Mouse (Mus musculus): ENCODE measurements around the gene Ilf2.

Ilf2 gene

DNA sequence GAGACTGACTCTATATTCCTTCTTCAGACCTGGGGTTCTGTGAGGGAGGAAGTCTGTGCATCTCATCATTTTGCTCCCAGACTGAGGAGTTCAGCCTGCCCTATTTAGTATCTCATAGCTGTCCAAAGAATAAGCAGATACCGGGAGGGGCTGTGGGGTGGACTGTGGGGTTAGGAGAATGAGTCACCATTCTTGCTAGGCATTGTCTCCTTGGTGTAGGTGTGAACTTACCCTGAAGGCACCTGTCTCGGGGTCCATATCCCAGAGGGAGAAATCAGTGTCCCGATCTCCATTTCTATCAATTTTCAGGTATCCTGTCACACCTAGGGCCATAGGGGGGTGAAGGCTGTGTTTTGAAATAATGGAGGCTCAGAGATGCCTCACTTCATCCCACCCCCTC lies 14.0 kb upstream of the Ilf2 start:
- in situ Hi-C loops (cut with MboI, MseI) = loop anchor here in 1 of 2 experiments (5.0 kb wide), 1 partner anchor 45 kb away; no protein-coding TSS in a partner anchor

DNA sequence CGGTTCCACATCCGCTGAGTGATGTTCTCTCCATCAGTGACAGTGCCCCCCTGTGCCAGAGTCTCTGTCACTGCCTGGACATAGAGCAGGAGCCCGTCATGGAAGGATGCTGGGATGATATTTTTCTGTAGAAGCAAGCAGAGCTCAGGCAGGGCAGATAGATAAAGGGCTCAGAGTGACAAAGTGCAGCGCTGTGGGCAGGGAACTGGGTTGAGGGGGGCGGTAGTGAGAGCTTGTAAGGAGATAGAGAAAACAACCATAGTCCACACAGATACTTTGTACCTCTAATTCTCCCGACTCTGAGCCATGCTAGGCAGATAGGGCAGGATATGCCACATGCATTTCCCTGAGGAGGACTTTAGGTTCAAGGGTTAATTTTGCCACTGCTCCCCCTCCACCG lies 13.3 kb upstream of the Ilf2 start:
- in situ Hi-C loops (cut with MboI, MseI) = loop anchor here in 1 of 2 experiments (5.0 kb wide), 1 partner anchor 45 kb away; no protein-coding TSS in a partner anchor

DNA sequence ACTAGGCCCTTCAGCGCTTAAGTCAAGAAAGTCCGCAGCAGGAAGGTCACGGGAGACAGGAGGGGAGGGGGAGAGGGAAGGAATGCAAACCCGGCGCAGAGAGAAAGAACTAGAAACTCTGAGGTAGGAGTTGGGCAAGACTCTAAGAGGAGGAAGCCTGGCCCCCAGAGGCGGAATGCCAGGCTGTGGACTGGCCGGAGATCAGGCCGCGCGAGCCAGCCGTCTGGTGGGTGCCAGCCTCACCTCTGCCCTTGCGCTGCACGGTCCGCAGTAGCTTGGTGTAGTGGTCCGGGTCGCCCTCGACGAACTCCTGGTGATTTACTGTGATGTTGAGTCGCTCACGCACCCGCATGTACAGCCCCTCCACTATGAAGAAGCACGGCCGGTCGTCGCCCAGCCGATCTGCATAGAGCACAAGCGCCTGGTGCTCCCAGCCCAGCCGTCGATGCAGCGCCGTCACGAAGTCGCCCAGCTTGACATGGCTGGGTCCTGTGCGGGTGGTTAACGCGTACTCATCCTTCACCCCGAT lies 11.3 kb upstream of the Ilf2 start:
- in situ Hi-C loops (cut with MboI, MseI) = loop anchor here (5.0 kb wide), 1 partner anchor 47 kb away; no protein-coding TSS in a partner anchor

DNA sequence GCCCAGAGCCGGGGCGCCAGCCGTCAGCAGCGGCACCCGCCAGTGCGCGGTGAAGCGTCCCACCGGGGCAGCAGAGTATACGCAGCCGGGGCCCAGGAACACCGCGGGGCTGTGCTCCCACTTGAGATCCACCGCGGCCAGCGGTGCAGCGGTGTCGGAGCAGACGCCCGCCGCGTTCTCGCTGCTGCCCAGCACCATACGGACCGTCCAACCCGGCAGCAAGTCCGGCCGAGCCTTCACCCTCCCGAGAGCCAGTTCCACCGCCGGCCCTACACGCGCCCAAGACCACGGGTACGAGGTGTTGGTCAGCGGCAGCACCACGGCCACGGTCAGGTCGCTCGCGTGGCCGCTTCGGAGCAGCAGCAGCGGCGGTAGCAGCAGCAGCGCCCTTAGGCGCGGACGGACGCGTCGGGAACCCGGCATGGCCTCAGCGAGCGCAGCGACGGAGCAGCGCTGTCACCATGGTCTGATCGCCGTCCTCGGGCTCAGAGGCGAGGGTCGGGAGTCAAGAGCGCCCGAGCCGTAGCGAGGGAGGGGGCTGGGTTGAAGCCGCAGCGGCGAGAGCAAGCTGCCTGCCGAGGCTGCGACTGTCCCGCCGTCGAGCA lies 10.7 kb upstream of the Ilf2 start:
- in situ Hi-C loops (cut with MboI, MseI) = loop anchor here in 1 of 2 experiments (5.0 kb wide), 1 partner anchor 48 kb away; no protein-coding TSS in a partner anchor

DNA sequence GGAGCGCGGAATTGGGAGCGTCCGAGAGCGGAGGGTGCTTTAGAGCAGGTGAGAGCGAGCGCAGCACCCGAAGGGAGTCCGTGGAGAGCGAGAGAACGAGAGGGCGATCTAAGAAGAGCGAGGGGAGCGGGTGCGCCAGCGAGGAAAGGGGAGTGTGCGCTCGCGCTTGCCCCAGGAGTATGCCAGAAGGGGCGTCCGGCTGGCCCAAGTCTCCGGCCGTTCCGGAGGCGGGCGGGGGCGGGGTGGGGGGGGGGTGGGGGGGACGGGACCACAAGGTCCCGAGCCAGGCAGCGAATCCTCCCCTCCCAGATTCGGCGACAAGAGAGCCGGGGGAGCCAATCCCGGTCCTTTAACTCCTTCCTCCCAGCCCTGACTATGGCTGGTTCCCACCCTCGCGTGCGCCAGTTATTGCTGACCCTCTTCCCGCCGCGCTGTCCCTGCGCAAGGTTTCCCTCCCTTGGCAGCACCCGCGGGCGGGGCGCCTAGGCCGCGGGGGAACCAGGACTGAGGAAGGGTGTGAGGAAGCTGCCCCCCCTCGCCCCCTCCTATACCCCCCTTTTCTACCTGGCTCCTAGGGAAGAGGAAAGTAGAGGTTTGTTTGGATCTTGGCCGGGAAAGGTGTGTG lies 10.1 kb upstream of the Ilf2 start, which contains the start of gene Npr1:
Npr1 (minus strand) TSS at position 181 of the 625 bp plus-strand sequence.
- in situ Hi-C loops (cut with MboI, MseI) = loop anchor here in 1 of 2 experiments (5.0 kb wide), 1 partner anchor 48 kb away; no protein-coding TSS in a partner anchor

DNA sequence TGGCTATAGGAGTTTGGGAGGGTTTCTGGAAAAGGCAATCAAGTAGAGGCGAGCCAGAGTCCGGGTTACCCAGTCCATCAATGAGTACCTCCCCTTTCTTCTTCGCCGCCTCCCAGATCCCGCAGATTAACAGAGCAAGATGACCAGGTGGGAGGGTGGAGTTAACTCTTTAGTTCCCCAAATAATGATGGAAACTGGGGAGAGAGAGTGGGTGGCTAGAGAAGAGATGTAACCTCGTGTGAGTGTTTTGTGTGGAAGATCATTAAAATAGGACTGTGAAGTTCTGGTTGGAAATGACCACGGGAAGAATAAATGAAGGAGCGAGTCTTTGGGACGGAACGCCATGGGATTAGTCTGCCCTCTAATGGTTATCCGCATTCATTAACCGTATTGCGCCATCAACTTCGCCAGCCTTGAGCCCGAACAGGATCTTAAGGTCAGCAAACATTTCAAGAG lies 9.6 kb upstream of the Ilf2 start:
- in situ Hi-C loops (cut with MboI, MseI) = loop anchor here in 1 of 2 experiments (5.0 kb wide), 1 partner anchor 49 kb away; no protein-coding TSS in a partner anchor

DNA sequence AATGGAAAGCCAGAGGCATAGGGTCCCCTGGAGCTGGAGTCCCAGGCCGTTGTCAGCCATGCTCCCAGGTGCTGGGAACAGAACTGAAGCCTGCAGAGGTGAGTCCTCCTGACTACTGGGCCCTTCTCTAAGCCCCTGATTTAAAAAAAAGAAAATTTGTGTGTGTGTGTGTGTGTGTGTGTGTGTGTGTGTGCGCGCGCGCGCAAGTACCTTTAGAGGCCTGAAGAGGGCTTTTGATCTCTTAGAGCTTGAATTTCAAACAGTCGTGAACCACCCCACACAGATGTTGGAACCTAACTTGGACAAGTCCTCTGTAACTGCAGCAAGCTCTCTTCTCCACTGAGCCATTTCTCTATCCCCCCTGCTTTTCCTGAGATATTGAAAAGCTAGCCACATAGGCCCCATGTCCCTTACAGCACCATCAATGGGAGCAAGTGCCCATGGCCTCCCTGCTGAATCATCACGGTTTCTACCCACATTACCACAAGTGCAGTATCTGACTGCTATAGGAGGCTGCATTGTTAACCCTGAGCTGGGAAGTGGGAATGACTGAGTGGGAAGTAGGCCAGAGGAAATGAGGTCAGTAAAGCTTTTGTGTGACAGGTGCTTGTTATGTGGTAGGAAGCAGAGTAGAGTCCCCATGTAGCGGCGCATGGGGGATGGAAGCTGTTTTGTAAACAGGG lies 8.2 kb upstream of the Ilf2 start:
- in situ Hi-C loops (cut with MboI, MseI) = loop anchor here in 1 of 2 experiments (5.0 kb wide), 1 partner anchor 50 kb away; no protein-coding TSS in a partner anchor

DNA sequence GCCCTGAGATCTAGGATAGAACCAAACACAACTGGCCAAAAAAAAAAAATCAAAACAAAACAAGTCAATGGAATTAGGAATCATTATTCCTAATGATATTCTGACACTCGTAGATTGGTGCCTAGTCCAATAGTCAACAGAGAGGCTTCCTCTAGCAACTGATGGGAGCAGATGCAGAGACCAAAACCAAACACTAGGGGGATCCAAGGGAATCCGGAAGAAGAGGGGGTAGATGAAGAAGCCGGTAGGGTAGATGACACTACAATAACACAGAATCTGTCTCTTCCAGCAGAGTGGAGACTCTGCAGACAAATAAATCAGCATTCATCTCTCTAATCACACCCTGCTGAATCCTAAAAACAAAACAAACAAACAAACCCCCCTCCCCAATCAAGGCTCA lies 3.7 kb upstream of the Ilf2 start:
- in situ Hi-C loops (cut with MboI, MseI) = no loop called here

DNA sequence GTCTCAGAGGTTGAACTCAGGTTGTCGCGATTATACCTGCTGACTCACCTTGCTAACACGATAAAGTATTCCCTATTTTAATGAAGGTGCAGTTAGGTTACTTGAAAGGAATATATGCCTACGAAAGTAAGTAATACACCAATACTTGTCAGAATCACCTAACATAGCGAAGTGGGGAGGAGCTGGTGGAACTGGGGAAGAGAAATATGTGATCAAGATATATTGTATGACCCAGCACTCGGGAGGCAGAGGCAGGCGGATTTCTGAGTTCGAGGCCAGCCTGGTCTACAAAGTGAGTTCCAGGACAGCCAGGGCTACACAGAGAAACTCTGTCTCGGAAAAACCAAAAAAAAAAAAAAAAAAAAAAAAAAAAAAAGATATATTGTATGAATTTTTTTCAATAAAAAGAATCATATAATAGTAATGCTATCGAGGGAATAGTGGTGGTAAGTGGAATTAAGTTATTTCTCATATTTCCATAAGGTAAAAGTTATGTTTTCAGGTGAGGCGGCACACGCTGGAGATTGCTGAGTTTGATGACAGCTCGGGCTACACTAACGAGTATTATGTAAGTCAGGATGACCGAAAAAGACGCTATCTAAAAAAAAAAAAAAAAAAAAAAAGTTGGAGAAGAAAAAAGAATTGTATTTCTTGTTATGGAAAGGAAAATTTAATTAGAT lies 635 bp upstream of the Ilf2 start:
- in situ Hi-C loops (cut with MboI, MseI) = loop anchor here in 1 of 2 experiments (25.0 kb wide), 1 partner anchor 1788 kb away; the partner anchor contains the start of gene Khdc4

DNA sequence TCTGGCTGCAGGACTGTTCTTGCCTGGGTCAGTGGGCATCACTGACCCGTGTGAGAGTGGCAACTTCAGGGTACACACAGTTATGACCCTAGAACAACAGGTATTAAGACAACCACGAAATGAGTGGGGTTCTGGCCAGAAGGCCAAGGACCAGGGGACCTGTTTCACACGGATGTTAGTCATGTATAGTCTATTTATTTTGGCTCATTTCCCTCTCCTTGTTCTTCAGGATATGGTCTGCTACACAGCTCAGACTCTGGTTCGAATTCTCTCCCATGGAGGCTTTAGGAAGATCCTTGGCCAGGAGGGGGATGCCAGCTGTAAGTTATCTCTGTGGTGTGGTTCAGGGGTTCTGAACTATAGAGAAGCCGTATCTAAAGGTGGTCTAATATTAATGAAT lies 11.1 kb downstream of the Ilf2 start:
- in situ Hi-C loops (cut with MboI, MseI) = loop anchor here in 1 of 2 experiments (25.0 kb wide), 1 partner anchor 1800 kb away; the partner anchor contains the start of gene Khdc4

DNA sequence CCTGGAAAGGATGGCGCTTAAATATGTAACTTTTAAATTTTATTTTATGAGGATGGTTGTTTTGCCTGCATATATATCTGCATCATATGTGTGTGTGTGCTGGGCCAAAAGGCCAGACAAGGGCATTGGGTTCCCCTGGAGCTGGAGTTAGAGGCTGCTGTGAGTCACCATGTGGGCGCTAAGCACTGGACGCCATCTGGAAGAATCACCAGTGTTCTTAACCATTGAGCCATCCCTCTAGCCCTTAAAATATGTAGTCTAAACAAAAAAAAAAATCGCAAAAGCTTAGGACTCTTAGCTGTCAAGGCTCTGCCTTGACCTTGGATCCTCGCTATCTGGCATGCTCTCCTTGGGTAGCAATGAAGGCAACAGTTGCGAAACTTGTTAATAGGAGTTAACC lies 12.7 kb downstream of the Ilf2 start:
- in situ Hi-C loops (cut with MboI, MseI) = loop anchor here in 1 of 2 experiments (25.0 kb wide), 1 partner anchor 1801 kb away; the partner anchor contains the start of gene Khdc4

DNA sequence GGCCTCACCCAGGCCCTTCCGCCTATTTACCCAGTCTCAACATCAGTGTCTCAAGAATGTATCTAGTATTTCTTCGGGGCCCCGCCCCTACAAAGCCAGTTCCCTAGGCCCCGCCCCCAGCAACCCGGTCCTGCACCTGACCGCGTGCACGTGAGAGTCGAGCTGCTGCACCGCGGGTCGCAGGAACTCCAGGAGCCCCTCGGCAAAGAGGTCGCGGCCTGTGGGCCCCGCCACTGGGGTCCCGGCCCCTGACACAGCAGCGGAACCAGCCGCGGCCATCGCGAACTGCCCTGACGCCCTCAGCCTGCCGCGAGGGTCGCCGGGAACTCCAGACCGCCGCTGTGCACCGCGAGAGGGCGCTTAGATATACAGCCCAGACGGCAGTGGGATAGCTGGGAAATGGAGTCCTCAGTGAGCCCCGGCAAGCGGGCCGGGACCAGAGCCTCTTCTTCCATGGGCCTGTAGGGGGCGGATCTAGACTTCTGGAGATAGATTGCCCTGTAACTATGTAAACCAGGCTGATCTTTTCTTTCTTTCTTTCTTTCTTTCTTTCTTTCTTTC lies 14.8 kb downstream of the Ilf2 start, which contains the start of gene Snapin:
Snapin (minus strand) TSS at position 338 of the 561 bp plus-strand sequence.
- in situ Hi-C loops (cut with MboI, MseI) = loop anchor here (5.0 to 25.0 kb wide), 3 partner anchors 97 to 1803 kb away; partner anchors contain the start of gene Khdc4 (in 1 of the 2)

DNA sequence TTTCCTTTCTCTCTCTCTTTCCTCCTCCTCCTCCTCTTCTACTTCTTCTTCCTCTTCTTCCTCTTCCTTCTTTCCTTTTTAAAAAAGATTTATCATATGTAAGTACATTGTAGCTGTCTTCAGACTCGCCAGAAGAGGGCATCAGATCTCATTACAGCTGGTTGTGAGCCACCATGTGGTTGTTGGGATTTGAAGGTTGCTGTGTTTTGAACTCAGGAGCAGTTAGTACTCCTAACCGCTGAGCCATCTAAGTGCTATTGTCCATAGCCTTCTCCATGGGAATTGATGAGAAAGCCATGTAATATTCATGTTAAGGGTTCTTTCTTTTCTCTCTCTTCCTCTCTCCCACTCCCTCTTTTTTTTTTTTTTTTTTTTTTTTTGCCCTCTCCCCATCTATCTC lies 15.4 kb downstream of the Ilf2 start:
- in situ Hi-C loops (cut with MboI, MseI) = loop anchor here (5.0 to 25.0 kb wide), 3 partner anchors 96 to 1804 kb away; partner anchors contain the start of gene Khdc4 (in 1 of the 2)

DNA sequence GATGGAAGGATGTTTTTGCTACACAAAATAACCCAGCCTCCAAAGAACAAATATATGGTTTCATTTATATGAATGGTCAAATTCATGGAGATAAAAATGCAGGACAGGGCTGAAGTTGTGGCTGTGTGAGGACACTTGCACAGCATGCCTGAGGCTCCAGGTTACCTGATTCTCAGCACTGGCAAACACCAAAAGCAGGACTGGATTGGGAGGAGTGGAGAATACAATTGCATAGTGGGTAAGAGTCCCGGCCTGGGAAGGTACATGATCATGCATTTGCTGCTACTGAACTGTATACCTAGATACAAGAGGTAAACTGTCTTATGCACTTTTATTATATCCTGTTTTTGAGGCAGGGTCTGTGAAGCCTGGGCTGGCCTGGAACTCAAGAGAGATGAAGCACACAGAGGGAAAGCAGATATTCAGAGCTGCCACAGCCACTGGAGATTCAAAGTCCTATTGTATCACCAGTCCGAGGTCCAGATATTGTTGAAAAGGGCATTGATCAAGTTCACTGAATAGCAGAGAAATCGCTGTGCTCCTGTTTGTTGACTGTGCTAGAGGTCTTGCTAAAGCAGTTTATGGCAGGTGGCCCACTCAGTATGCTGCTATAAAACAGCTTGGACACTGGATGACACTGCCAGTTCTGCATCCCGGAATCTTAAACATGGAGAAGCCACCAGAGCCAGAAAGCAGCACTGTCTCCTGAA lies 18.1 kb downstream of the Ilf2 start:
- in situ Hi-C loops (cut with MboI, MseI) = loop anchor here (5.0 to 25.0 kb wide), 3 partner anchors 93 to 1807 kb away; partner anchors contain the start of gene Khdc4 (in 1 of the 2)

DNA sequence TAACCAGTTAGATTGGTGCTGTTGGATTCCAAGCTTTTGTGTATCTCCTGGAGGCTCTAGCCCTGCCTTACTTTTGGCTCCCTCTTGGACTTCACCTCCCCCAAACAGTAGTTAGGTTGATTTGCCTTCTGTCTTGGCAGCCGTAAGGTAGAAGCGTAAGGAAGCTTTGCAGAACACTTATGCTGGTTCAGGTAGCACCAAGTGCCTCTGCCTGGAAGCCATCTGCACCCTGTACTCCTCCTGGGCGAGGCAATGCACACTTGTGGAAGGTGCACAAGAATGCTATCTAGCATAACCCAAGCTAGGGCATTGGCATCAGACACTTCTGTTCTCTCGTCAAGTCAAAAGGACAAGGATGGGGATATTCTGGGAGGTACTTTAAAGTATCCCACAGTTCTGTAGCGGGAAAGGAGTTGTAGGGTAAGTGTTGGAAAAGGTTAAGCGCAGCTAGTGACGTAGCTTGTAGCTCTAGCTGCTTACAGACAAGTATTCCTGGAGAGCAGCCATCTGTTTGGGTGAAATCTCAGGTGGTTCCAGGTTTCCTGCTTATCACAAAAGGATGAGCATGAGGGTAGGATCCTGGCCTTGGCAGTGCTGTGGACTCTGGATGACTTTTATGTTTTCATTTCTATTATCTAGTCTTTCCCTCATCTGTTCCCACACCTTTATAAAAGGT lies 20.1 kb downstream of the Ilf2 start:
- in situ Hi-C loops (cut with MboI, MseI) = loop anchor here in 1 of 2 experiments (10.0 to 25.0 kb wide), 2 partner anchors 1591 to 1809 kb away; partner anchors contain the start of gene Khdc4

DNA sequence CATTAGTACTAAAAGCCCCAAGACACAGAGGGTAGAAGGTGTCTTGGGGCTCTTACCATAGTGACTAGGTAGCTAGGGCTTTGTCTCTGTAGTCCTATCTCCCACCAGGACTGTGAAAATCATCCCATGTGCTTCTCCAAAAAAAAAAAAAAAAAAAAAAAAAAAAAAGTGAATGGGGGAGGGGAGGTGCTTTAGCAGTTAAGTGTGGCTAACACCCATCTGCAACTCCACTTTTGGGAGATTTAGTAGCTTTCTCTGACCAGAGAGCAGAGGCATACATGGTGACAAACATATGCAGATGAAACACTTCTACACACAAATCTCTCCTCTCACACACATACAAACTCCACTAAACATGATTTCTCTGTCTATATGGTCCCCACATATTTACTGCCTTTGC lies 21.7 kb downstream of the Ilf2 start:
- in situ Hi-C loops (cut with MboI, MseI) = loop anchor here in 1 of 2 experiments (10.0 to 25.0 kb wide), 2 partner anchors 1593 to 1810 kb away; partner anchors contain the start of gene Khdc4

DNA sequence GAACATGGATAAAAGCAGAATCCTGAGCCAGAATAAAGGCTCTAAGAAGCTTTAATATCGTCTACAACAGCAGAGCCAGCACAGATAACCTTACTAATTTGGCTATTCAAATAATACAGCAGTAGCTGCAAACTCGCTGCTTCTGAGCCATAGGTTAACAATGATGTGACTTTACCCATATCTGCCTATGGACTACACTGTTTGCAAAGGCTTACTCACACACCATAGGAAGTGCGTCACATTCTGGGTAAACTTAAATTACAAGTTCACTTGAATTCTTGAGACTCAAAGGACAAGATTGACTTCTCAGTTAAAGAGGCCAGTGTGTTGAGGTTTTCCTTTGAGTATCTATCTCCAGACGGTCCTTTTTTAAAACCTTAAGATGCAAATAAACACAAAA lies 27.5 kb downstream of the Ilf2 start:
- in situ Hi-C loops (cut with MboI, MseI) = no loop called here

DNA sequence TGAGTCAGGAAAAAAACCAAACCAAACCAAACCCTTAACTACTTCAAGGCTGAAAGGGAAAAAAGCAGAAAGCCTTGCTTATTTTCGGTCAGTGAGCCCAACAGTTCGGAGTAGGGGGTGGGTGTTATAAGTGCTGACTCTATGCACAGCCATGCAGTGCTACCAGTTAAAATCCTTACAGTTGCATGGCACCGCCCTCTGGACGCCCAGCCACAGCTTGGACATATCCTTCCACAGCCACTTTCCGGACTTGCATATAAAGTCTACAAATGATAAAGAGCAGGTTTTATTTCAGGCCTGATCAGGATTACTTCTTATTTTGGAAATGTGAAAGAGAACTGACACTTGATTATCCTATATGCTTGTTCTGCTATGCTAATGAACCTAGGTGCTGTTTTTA lies 29.3 kb downstream of the Ilf2 start:
- in situ Hi-C loops (cut with MboI, MseI) = no loop called here

DNA sequence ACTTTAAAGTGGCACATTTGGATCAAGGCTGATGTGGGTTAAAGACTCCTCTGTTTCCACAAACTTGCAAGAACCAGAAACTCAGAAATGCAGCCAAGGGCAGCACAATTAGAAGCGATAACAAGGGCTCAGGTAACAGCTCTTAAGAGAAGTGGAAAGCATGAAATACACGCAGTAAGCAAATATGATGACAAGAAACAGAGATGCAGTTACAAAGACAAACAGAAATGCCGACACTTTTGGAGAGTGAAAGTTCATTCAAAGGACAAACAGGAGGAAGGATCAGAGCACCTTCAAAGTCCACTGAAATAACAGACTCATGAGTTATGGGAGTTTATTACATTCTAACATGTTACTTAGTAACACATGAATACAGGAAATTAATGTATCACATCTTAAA lies 30.4 kb downstream of the Ilf2 start:
- in situ Hi-C loops (cut with MboI, MseI) = no loop called here
